Mouse (Mus musculus): ENCODE measurements around the gene Tomm34. TPM values are rescaled to one million over a fixed set of nuclear protein-coding genes. Genes with fewer than 3 reads are reported as not detected.

Tomm34 gene
- polyA plus RNA-seq, 1 experiment from 2014 or later = 19.1 TPM

DNA sequence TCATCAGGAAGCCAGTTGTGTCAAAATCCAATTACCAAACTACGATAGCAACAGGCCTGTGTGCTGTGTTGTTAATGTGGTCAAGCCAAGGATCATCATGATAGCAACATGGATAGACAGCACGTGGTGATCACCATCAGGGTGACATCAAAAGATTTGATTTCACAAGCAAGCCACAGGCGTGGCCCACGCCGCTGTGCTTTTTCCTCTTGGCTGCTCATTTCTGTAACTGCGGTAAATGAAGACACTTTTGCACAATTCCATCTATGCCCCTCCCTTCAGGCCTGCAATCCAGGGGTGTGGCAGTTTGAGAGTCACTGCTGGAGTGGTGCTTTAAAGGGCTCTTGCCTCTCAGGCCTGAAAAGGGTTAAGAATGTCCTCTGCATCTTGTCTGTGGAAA is 30.0 kb downstream of the Tomm34 start:
- 56% methylated on average over 6 of the region's 6 CpGs for WGBS (ENCODE audit: insufficient replicate concordance)
- Histone ChIP-seq H3K27me3 (no peaks in the 10 kb centered on the region), H3K4me1 (replicated peaks) (no peaks in the 10 kb centered on the region), H3K9me3 (replicated peaks) (no peaks in the 10 kb centered on the region), H3K36me3 (replicated peaks) (no peaks in the 10 kb centered on the region), H3K27ac (replicated peaks) (no peak overlapping the region; the same call in 1 of the 2 replicates), H3K4me2 (no peak overlapping the region), H3K4me3 (replicated peaks) (no peak overlapping the region), H3K9ac (no peak overlapping the region)
- ATAC-seq (ENCODE audit: insufficient read depth) = no peak

GRCm38 (mm10) chr2:164038407-164039028 is 32.5 kb downstream of the Tomm34 start:
- H3K27me3 ChIP-seq = no peaks in the 10 kb centered on the region
- no peaks in the 10 kb centered on the region for H3K9me3 ChIP-seq (replicated peaks)
- no peak overlapping the region for H3K9ac ChIP-seq
- no peaks in the 10 kb centered on the region for H3K36me3 ChIP-seq (replicated peaks)
- H3K27ac ChIP-seq (replicated peaks) = no peak overlapping the region
- H3K4me3 ChIP-seq (replicated peaks) = no peak overlapping the region
- WGBS (ENCODE audit: insufficient replicate concordance) = 56% methylated on average over 1 of the region's 1 CpGs
- H3K4me1 ChIP-seq (replicated peaks) = no peaks in the 10 kb centered on the region
- no peak overlapping the region for H3K4me2 ChIP-seq
- ATAC-seq (ENCODE audit: insufficient read depth) = peak; percentile 32; the same call in 1 of the 2 replicates

DNA sequence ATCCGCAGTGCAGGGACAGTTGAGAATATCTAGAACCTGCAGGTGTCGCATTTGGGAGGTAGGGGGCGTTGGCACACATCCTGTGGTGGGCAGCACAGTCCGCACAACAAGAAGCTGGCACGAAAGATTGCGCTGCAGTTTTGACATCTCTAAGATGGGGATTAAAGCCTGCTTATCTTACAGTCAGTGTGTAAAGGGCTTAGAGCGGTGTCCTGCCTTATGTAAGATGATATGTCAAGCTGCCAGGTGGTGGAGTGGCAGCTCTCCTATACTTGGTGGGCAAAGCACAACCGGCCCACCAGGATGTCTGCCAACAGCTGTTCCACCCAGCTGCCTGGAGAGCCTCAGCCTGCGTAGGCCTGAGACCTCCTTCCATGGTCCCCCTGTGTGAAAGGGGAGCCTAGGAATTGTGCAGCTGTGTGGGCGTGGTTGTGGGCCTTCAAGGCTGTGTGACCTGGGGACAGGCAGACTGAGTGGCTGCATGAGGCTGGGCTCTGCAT is 34.4 kb downstream of the Tomm34 start:
- WGBS (ENCODE audit: insufficient replicate concordance) = 26% methylated on average over 10 of the region's 10 CpGs

DNA sequence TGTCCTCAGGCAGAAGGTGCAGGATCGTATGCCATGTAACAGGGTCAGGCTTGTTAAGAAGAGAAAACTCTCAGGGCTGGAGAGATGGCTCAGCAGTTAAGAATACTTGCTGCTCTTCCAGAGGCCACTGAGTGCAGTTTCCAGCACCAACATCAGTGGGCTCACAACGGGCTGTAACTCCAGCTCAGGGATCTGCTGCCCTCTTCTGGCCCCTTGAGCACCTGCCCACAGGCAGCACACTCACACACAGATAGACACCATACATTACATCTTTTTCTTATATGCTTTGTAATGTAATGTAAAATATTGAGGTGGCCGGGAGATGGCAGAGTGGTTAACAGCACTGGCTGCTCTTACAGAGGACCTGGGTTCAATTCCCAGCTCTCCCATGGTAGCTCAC is 38.0 kb downstream of the Tomm34 start:
- 76% methylated on average over 3 of the region's 3 CpGs for WGBS (ENCODE audit: insufficient replicate concordance)
- H3K4me3 ChIP-seq (replicated peaks) = no peak overlapping the region
- H3K4me2 ChIP-seq = no peak overlapping the region
- H3K36me3 ChIP-seq (replicated peaks) = no peaks in the 10 kb centered on the region
- no peak for ATAC-seq (ENCODE audit: insufficient read depth)
- H3K9me3 ChIP-seq (replicated peaks) = no peaks in the 10 kb centered on the region
- no peak overlapping the region for H3K27ac ChIP-seq (replicated peaks)
- H3K9ac ChIP-seq = no peak overlapping the region
- H3K27me3 ChIP-seq = no peaks in the 10 kb centered on the region
- no peaks in the 10 kb centered on the region for H3K4me1 ChIP-seq (replicated peaks)

More for the DNA sequence above, 34.4 kb downstream of the Tomm34 start:
- peak; percentile 37; the same call in 1 of the 2 replicates for ATAC-seq (ENCODE audit: insufficient read depth)
- Histone ChIP-seq H3K4me1 (replicated peaks) (no peaks in the 10 kb centered on the region), H3K9ac (no peak overlapping the region), H3K4me3 (replicated peaks) (no peak overlapping the region), H3K27ac (replicated peaks) (no peak overlapping the region), H3K9me3 (replicated peaks) (no peaks in the 10 kb centered on the region), H3K4me2 (no peak overlapping the region), H3K27me3 (no peaks in the 10 kb centered on the region), H3K36me3 (replicated peaks) (no peaks in the 10 kb centered on the region)

- WGBS (ENCODE audit: insufficient replicate concordance) = 62% methylated on average over 10 of the region's 10 CpGs
- Histone ChIP-seq H3K4me3 (replicated peaks) (no peak overlapping the region), H3K4me1 (replicated peaks) (no peaks in the 10 kb centered on the region), H3K27me3 (no peaks in the 10 kb centered on the region), H3K9ac (no peak overlapping the region), H3K4me2 (no peak overlapping the region), H3K36me3 (replicated peaks) (no peaks in the 10 kb centered on the region), H3K27ac (replicated peaks) (no peak overlapping the region), H3K9me3 (replicated peaks) (no peaks in the 10 kb centered on the region)
- no peak for ATAC-seq (ENCODE audit: insufficient read depth)
Observed at GRCm38 (mm10) chr2:164031147-164031546, 39.8 kb downstream of the Tomm34 start.

DNA sequence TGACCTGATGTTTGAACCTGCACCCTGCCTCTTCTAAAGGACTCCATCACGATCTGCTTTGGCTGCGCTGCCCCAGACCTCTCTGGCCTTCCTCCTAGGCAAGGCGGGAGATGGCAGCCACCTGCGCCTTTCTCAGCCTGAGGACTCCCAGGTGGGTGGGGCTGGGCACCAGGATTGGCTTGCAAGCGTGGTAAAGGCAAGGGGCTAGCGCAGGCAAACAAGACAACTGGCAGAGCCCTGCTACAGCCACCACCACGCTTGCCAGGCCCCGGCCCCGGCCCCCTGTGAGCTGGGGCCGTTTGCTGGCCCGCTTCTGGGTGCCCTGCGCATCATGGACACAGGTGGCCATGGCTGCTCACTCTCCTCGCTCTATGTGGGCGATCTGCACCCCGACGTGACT is 45.8 kb downstream of the Tomm34 start, which contains the start of gene Pabpc1l:
Gene Pabpc1l, plus strand, starts transcription at position 301 of the 400 bp plus-strand sequence.
- H3K4me1 ChIP-seq (replicated peaks) = no peaks in the 10 kb centered on the region
- 74% methylated on average over 16 of the region's 16 CpGs for WGBS (ENCODE audit: insufficient replicate concordance)
- H3K27ac ChIP-seq (replicated peaks) = no peak within 1 kb of the TSS
- no peak within 1 kb of the TSS for H3K9ac ChIP-seq
- no peaks in the 10 kb centered on the region for H3K9me3 ChIP-seq (replicated peaks)
- no peak within 1 kb of the TSS for H3K4me3 ChIP-seq (replicated peaks)
- no peaks in the 10 kb centered on the region for H3K27me3 ChIP-seq
- no peak for ATAC-seq (ENCODE audit: insufficient read depth)
- H3K4me2 ChIP-seq = no peak within 1 kb of the TSS
- peaks cover under 1% of the 10 kb centered on the region; the same call in 1 of the 2 replicates for H3K36me3 ChIP-seq (replicated peaks)

GRCm38 (mm10) chr2:164022104-164022503 is 48.9 kb downstream of the Tomm34 start:
- Histone ChIP-seq H3K9me3 (replicated peaks) (no peaks in the 10 kb centered on the region), H3K27ac (replicated peaks) (no peak overlapping the region), H3K27me3 (no peaks in the 10 kb centered on the region), H3K4me3 (replicated peaks) (no peak overlapping the region), H3K4me2 (no peak overlapping the region), H3K36me3 (replicated peaks) (peaks cover 31% of the 10 kb centered on the region), H3K4me1 (replicated peaks) (no peaks in the 10 kb centered on the region), H3K9ac (no peak overlapping the region)
- WGBS (ENCODE audit: insufficient replicate concordance) = 35% methylated on average over 2 of the region's 2 CpGs
- no peak for ATAC-seq (ENCODE audit: insufficient read depth)

- Histone ChIP-seq H3K36me3 (replicated peaks) (peaks cover 52% of the 10 kb centered on the region), H3K4me1 (replicated peaks) (no peaks in the 10 kb centered on the region), H3K9ac (no peak overlapping the region), H3K27ac (replicated peaks) (no peak overlapping the region), H3K4me3 (replicated peaks) (no peak overlapping the region), H3K4me2 (no peak overlapping the region), H3K9me3 (replicated peaks) (no peaks in the 10 kb centered on the region), H3K27me3 (no peaks in the 10 kb centered on the region)
- no peak for ATAC-seq (ENCODE audit: insufficient read depth)
- WGBS (ENCODE audit: insufficient replicate concordance) = 59% methylated on average over 4 of the region's 4 CpGs
Observed at GRCm38 (mm10) chr2:164019943-164020342, 51.0 kb downstream of the Tomm34 start.

- no peak for ATAC-seq (ENCODE audit: insufficient read depth)
- Histone ChIP-seq H3K4me1 (replicated peaks) (no peaks in the 10 kb centered on the region), H3K4me2 (no peak overlapping the region), H3K9ac (no peak overlapping the region), H3K4me3 (replicated peaks) (no peak overlapping the region), H3K27ac (replicated peaks) (no peak overlapping the region), H3K36me3 (replicated peaks) (peaks cover 63% of the 10 kb centered on the region), H3K27me3 (no peaks in the 10 kb centered on the region), H3K9me3 (replicated peaks) (no peaks in the 10 kb centered on the region)
- WGBS (ENCODE audit: insufficient replicate concordance) = 68% methylated on average over 3 of the region's 3 CpGs
Observed at GRCm38 (mm10) chr2:164018910-164019309, 52.1 kb downstream of the Tomm34 start.

DNA sequence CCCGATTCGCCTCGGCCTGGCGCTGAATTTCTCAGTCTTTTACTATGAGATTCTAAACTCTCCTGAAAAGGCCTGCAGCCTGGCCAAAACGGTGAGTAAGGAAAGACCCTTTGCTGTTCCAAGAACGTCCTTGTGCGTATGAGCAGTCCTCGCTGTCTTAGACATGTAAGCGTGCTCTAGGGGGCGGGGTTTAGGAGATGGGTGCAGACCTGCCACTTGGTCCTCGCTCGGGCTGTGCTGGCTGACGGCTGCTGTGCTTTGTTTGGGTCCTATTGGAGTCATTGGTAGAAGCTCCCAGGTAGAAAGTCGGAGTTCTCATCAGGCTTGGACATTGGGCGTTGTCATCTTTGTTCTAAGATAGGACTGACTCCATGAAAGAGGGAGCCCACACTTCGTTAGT is 55.7 kb downstream of the Tomm34 start:
- Histone ChIP-seq H3K27me3 (no peaks in the 10 kb centered on the region), H3K36me3 (replicated peaks) (peaks cover 91% of the 10 kb centered on the region), H3K9ac (no peak overlapping the region), H3K9me3 (replicated peaks) (no peaks in the 10 kb centered on the region), H3K4me2 (no peak overlapping the region), H3K27ac (replicated peaks) (no peak overlapping the region), H3K4me3 (replicated peaks) (no peak overlapping the region), H3K4me1 (replicated peaks) (peaks cover 7% of the 10 kb centered on the region; the same call in 1 of the 2 replicates)
- 82% methylated on average over 16 of the region's 16 CpGs for WGBS (ENCODE audit: insufficient replicate concordance)
- no peak for ATAC-seq (ENCODE audit: insufficient read depth)

DNA sequence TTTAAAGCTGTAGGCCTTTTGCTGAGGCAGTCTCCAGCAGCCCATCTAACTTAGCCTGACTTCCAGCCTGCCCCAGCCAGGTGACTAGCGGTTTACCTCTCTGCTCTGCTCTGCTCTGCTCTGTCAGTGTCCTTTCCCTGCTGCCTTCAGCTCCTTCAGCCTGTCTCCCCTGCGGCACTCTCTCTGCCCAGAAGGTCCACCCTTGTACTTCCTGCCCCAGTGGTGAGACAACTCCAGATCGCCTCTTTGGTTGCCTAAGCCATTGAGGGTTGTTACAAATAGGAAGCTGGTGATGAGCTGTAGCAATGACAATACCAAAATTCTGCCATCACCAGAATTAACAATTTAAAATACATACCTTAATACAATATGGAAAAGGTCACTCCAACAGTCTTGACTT is 60.0 kb downstream of the Tomm34 start:
- no peak overlapping the region for H3K4me3 ChIP-seq (replicated peaks)
- peaks cover 43% of the 10 kb centered on the region for H3K4me1 ChIP-seq (replicated peaks)
- no peaks in the 10 kb centered on the region for H3K9me3 ChIP-seq (replicated peaks)
- ATAC-seq (ENCODE audit: insufficient read depth) = no peak
- H3K9ac ChIP-seq = no peak overlapping the region
- H3K27me3 ChIP-seq = no peaks in the 10 kb centered on the region
- H3K4me2 ChIP-seq = no peak overlapping the region
- peaks cover 48% of the 10 kb centered on the region for H3K36me3 ChIP-seq (replicated peaks)
- H3K27ac ChIP-seq (replicated peaks) = no peak overlapping the region
- WGBS (ENCODE audit: insufficient replicate concordance) = 55% methylated on average over 3 of the region's 3 CpGs

DNA sequence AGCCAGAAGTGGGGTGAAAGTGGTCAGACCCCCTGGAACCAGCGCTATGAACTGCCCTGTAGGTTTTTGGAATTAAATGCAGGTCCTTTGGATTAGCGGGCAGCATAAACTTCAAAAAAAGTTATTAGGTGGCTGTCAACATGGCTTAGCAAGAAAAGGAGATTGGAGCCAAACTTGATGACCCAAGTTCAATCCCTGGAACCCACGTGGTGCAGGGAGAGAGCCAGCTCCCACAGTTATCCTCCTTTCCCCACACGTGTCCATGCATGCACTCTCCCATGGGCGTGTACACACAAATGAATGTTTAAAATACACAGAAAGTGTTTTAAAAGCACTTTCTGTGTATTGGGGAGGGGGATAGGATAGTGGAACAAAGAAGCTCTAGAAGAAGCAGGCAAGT is 60.5 kb downstream of the Tomm34 start:
- no peak overlapping the region for H3K4me3 ChIP-seq (replicated peaks)
- H3K27ac ChIP-seq (replicated peaks) = no peak overlapping the region
- no peak overlapping the region for H3K4me2 ChIP-seq
- H3K9ac ChIP-seq = no peak overlapping the region
- peaks cover 44% of the 10 kb centered on the region for H3K36me3 ChIP-seq (replicated peaks)
- no peaks in the 10 kb centered on the region for H3K9me3 ChIP-seq (replicated peaks)
- no peaks in the 10 kb centered on the region for H3K27me3 ChIP-seq
- 81% methylated on average over 5 of the region's 5 CpGs for WGBS (ENCODE audit: insufficient replicate concordance)
- no peak for ATAC-seq (ENCODE audit: insufficient read depth)
- peaks cover 48% of the 10 kb centered on the region for H3K4me1 ChIP-seq (replicated peaks)
